27 mouse cellular contexts compared by ENCODE assay signal in the genomic region with DNA sequence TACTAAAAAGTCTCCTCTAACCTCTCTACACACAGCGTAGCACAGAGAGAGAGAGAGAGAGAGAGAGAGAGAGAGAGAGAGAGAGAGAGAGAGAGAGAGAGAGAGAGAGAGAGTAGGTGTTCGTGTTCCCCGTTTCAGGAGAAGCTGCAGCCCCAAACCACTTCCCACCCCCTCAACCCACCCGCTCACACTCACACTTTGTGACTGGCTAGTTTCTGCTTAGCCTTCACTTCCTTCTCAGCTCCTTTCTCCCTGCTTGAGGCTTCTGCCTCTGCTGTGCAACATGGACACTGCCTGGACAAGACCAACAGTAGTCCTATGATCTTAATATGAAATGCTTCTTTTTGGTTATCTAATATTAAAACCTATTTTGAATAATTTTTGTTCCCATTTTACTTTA. TPM values are rescaled to one million over a fixed set of nuclear protein-coding genes. Genes with fewer than 3 reads are reported as not detected.
DNase-seq lines count a peak whose midpoint lies in the region; ATAC-seq and TF ChIP-seq lines count a peak whose summit lies in the region.
"Had no signal": no experiment of that assay in that cellular context is flagged by ENCODE, and none has a peak within 500 bp of the region (broad histone marks: within the 10 kb centered on the region; RNA-seq: fewer than 3 reads in every experiment).

No protein-coding gene starts in this region.

- ATAC-seq in granulocyte monocyte progenitor cell, adult 5-6 weeks (replicated peaks; ENCODE audit: poor library complexity, severe bottlenecking), result peak; percentile 74
- no peak for ATAC-seq in hindbrain, embryonic 11.5 days (ENCODE audit: low FRiP score)
- ATAC-seq: forebrain, embryonic 15.5 days; hindbrain, embryonic 16.5 days; intestine, embryonic 15.5 days had no signal

- TF ChIP-seq EP300 in MEL (IDR thresholded peaks at IDR 0.05; ENCODE audit: low read depth in 1 of 2, low read length in 2 of 2), result no peak

- no peaks in the 10 kb centered on the region for H3K36me3 ChIP-seq in thymus, adult 2 months (ENCODE audit: control insufficient read depth, insufficient read depth, low read length)
- peaks cover 0 to 6% of the 10 kb centered on the region in 2 experiments; a peak in 2 of 4 replicates for H3K36me3 ChIP-seq in MEL (ENCODE audit: control insufficient read depth in 1 of 2, insufficient read depth in 2 of 2, low read length in 2 of 2)
- no peaks in the 10 kb centered on the region for H3K36me3 ChIP-seq in hindbrain, embryonic 11.5 days (ENCODE audit: control insufficient read depth, insufficient read depth, low read length)
- H3K36me3 ChIP-seq: embryonic facial prominence, embryonic 10.5 days; embryonic facial prominence, embryonic 13.5 days; forebrain, embryonic 12.5 days; forebrain, embryonic 15.5 days; heart, embryonic 10.5 days; heart, embryonic 13.5 days; hindbrain, embryonic 13.5 days; intestine, embryonic 15.5 days had no signal

- H3K27ac ChIP-seq in thymus, adult 2 months (ENCODE audit: control insufficient read depth, insufficient read depth, low read length), result peak overlapping the region; percentile 61; the same call in 1 of the 2 replicates
- H3K27ac ChIP-seq in MEL (ENCODE audit: control insufficient read depth, low read depth, low read length), result no peak overlapping the region
- H3K27ac ChIP-seq in hindbrain, embryonic 11.5 days (ENCODE audit: low read depth, low read length), result no peak overlapping the region
- H3K27ac ChIP-seq: embryonic facial prominence, embryonic 10.5 days; embryonic facial prominence, embryonic 13.5 days; forebrain, embryonic 12.5 days; forebrain, embryonic 15.5 days; heart, adult 2 months; heart, embryonic 10.5 days; heart, embryonic 13.5 days; hindbrain, embryonic 13.5 days; intestine, embryonic 15.5 days had no signal

- no peak overlapping the region for H3K9ac ChIP-seq in MEL (ENCODE audit: control insufficient read depth, low read depth, low read length, poor library complexity, severe bottlenecking)
- H3K9ac ChIP-seq in hindbrain, embryonic 11.5 days (ENCODE audit: low read depth, low read length), result no peak overlapping the region
- H3K9ac ChIP-seq: embryonic facial prominence, embryonic 13.5 days; forebrain, embryonic 12.5 days; forebrain, embryonic 15.5 days; heart, embryonic 13.5 days; hindbrain, embryonic 13.5 days; intestine, embryonic 15.5 days had no signal

- no peak for TF ChIP-seq CTCF in thymus, adult 2 months (IDR thresholded peaks at IDR 0.05; ENCODE audit: borderline replicate concordance, control insufficient read depth, extremely low read depth, insufficient read depth, low read length, poor library complexity)
- TF ChIP-seq CTCF in MEL (IDR thresholded peaks at IDR 0.05 in 2 of 3, conservative IDR thresholded peaks at IDR 0.05 in 1 of 3; ENCODE audit: control insufficient read depth in 1 of 3, insufficient read depth in 1 of 3, low read depth in 2 of 3, low read length in 3 of 3, poor library complexity in 1 of 3, severe bottlenecking in 1 of 3), result no peak

- no peak for TF ChIP-seq RAD21 in MEL (IDR thresholded peaks at IDR 0.05; ENCODE audit: low read depth, low read length)

- no peaks in the 10 kb centered on the region for H3K79me2 ChIP-seq in MEL (ENCODE audit: control insufficient read depth, insufficient read depth, low read length, poor library complexity)

- WGBS in thymus, adult 2 months, result 7% methylated on average over 4 of the region's 4 CpGs
- WGBS in hindbrain, embryonic 11.5 days, result 70% methylated on average over 3 of the region's 4 CpGs

- no peaks in the 10 kb centered on the region for H3K9me3 ChIP-seq in MEL (replicated peaks; ENCODE audit: insufficient read depth, low read length)
- H3K9me3 ChIP-seq in hindbrain, embryonic 11.5 days (ENCODE audit: control insufficient read depth, low read length), result no peaks in the 10 kb centered on the region
- H3K9me3 ChIP-seq: forebrain, embryonic 15.5 days; heart, embryonic 13.5 days; hindbrain, embryonic 13.5 days; intestine, embryonic 15.5 days had no signal

- DNase-seq in thymus, adult 2 months, result peak; percentile 35
- no peak for DNase-seq in thymus, postnatal 4 days
- DNase-seq in MEL (ENCODE audit: low read depth, low spot score), result no peak
- peak; percentile 46 for DNase-seq in thymus, postnatal 14 days
- no peak for DNase-seq in gastrocnemius, postnatal 10 days
- no peak for DNase-seq in hindbrain, embryonic 11.5 days (ENCODE audit: low spot score)
- DNase-seq: adrenal gland, adult 2 months; adrenal gland, postnatal 14 days; cerebellum, adult 11 months; cerebellum, adult 2 months; cerebellum, adult 9-11 months; cerebellum, postnatal 25 days; embryo, embryonic 11 days; gastrocnemius, postnatal 14 days; heart, adult 2 months; heart, postnatal 14 days had no signal

- H3K27me3 ChIP-seq in thymus, adult 2 months (ENCODE audit: control insufficient read depth, insufficient read depth, low read length), result no peaks in the 10 kb centered on the region
- H3K27me3 ChIP-seq in MEL (ENCODE audit: control insufficient read depth in 1 of 2, insufficient read depth in 2 of 2, low read length in 2 of 2), result peaks cover 1 to 3% of the 10 kb centered on the region in 2 experiments; a peak in 2 of 4 replicates
- H3K27me3 ChIP-seq in hindbrain, embryonic 11.5 days (ENCODE audit: control insufficient read depth, insufficient read depth, low read length), result no peaks in the 10 kb centered on the region
- H3K27me3 ChIP-seq: forebrain, embryonic 15.5 days had no signal

- no peak overlapping the region for H3K4me2 ChIP-seq in hindbrain, embryonic 11.5 days (replicated peaks; ENCODE audit: low read depth, low read length)
- H3K4me2 ChIP-seq: embryonic facial prominence, embryonic 13.5 days; forebrain, embryonic 12.5 days; forebrain, embryonic 15.5 days; heart, embryonic 13.5 days; hindbrain, embryonic 13.5 days; intestine, embryonic 15.5 days had no signal

- no peak overlapping the region for H3K4me3 ChIP-seq in thymus, adult 2 months (ENCODE audit: control insufficient read depth, insufficient read depth, low read length)
- no peak overlapping the region for H3K4me3 ChIP-seq in MEL (ENCODE audit: control insufficient read depth in 1 of 2, insufficient read depth in 1 of 2, low read depth in 2 of 2, low read length in 2 of 2)
- no peak overlapping the region for H3K4me3 ChIP-seq in hindbrain, embryonic 11.5 days (ENCODE audit: low read depth, low read length)
- H3K4me3 ChIP-seq: embryonic facial prominence, embryonic 10.5 days; embryonic facial prominence, embryonic 13.5 days; erythroblast, embryonic 14.5 days; forebrain, embryonic 12.5 days; forebrain, embryonic 15.5 days; heart, adult 2 months; heart, embryonic 10.5 days; heart, embryonic 13.5 days; hindbrain, embryonic 13.5 days; intestine, embryonic 15.5 days had no signal

- peaks cover 45% of the 10 kb centered on the region for H3K4me1 ChIP-seq in thymus, adult 2 months (replicated peaks; ENCODE audit: control insufficient read depth, insufficient read depth, low read length)
- H3K4me1 ChIP-seq in MEL (ENCODE audit: control insufficient read depth in 1 of 2, insufficient read depth in 2 of 2, low read length in 2 of 2), result peaks cover 0 to 11% of the 10 kb centered on the region in 2 experiments; a peak in 2 of 4 replicates
- no peaks in the 10 kb centered on the region for H3K4me1 ChIP-seq in hindbrain, embryonic 11.5 days (replicated peaks; ENCODE audit: control insufficient read depth, insufficient read depth, low read length)
- H3K4me1 ChIP-seq: embryonic facial prominence, embryonic 13.5 days; forebrain, embryonic 12.5 days; heart, embryonic 10.5 days; heart, embryonic 13.5 days; intestine, embryonic 15.5 days had no signal

- no peak for TF ChIP-seq POLR2A in thymus, adult 2 months (IDR thresholded peaks at IDR 0.05; ENCODE audit: control insufficient read depth, extremely low read depth, insufficient read depth, low read length, poor library complexity)
- no peak for TF ChIP-seq POLR2A in MEL (IDR thresholded peaks at IDR 0.05; ENCODE audit: control insufficient read depth in 1 of 2, insufficient read depth in 1 of 2, low read depth in 1 of 2, low read length in 2 of 2, poor library complexity in 1 of 2)

RNA-seq across cellular contexts. Expression of gene Coro1a, which starts 2.7 kb away (rescaled TPM):
- 2,939 and 3,162 TPM in 2 replicates for polyA plus RNA-seq in thymus, adult 2 months (2012; rRNA removed)
- 195 and 279 TPM in 2 replicates for total RNA-seq in MEL (2012; rRNA removed)
- 100 to 1,000 TPM in 1 of 2 experiments, not detected in 1; 204 TPM for polyA plus RNA-seq in MEL (2012; ENCODE audit: insufficient read depth in 1 of 2, insufficient read length in 2 of 2, low read depth in 1 of 2, low replicate concordance in 2 of 2, missing spikeins in 1 of 2)
- 497 and 510 TPM in 2 replicates for total RNA-seq in granulocyte monocyte progenitor cell, adult 5-6 weeks (2014; fragmentation: Nextera tagmentation)
- 409 and 441 TPM in 2 replicates for total RNA-seq in granulocyte monocyte progenitor cell, adult 5-6 weeks (2017)
- 1 to 10 TPM; 5.0 to 7.0 TPM for total RNA-seq in gastrocnemius, postnatal 10 days (2021)
- polyA plus RNA-seq in hindbrain, embryonic 11.5 days (2014; fragmentation: Nextera tagmentation; extraction: Ambion mirVana), result 45.3 and 47.8 TPM in 2 replicates

RNA-seq across cellular contexts. Expression of gene Slx1b, which starts 14.7 kb away (rescaled TPM):
- polyA plus RNA-seq in thymus, adult 2 months (2012; rRNA removed), result 34.6 and 36.7 TPM in 2 replicates
- 4.6 and 5.4 TPM in 2 replicates for total RNA-seq in MEL (2012; rRNA removed)
- polyA plus RNA-seq in MEL (2012; ENCODE audit: insufficient read depth in 1 of 2, insufficient read length in 2 of 2, low read depth in 1 of 2, low replicate concordance in 2 of 2, missing spikeins in 1 of 2), result 10 to 100 TPM in 1 of 2 experiments, not detected in 1; 10.2 TPM
- total RNA-seq in granulocyte monocyte progenitor cell, adult 5-6 weeks (2014; fragmentation: Nextera tagmentation), result 9.3 and 13.3 TPM in 2 replicates
- 5.4 and 6.3 TPM in 2 replicates for total RNA-seq in granulocyte monocyte progenitor cell, adult 5-6 weeks (2017)
- 1 to 10 TPM; 4.2 to 6.1 TPM for total RNA-seq in gastrocnemius, postnatal 10 days (2021)
- polyA plus RNA-seq in hindbrain, embryonic 11.5 days (2014; fragmentation: Nextera tagmentation; extraction: Ambion mirVana), result 9.8 and 10.7 TPM in 2 replicates

RNA-seq across cellular contexts. Expression of gene Bola2, which starts 15.1 kb away (rescaled TPM):
- 45.6 and 51.3 TPM in 2 replicates for polyA plus RNA-seq in thymus, adult 2 months (2012; rRNA removed)
- total RNA-seq in MEL (2012; rRNA removed), result 138 and 163 TPM in 2 replicates
- 100 to 1,000 TPM in 1 of 2 experiments, not detected in 1; 436 TPM for polyA plus RNA-seq in MEL (2012; ENCODE audit: insufficient read depth in 1 of 2, insufficient read length in 2 of 2, low read depth in 1 of 2, low replicate concordance in 2 of 2, missing spikeins in 1 of 2)
- total RNA-seq in granulocyte monocyte progenitor cell, adult 5-6 weeks (2014; fragmentation: Nextera tagmentation), result 151 and 195 TPM in 2 replicates
- total RNA-seq in granulocyte monocyte progenitor cell, adult 5-6 weeks (2017), result 135 and 158 TPM in 2 replicates
- total RNA-seq in gastrocnemius, postnatal 10 days (2021), result 10 to 100 TPM; 53.6 to 54.4 TPM
- polyA plus RNA-seq in hindbrain, embryonic 11.5 days (2014; fragmentation: Nextera tagmentation; extraction: Ambion mirVana), result 164 and 176 TPM in 2 replicates

RNA-seq across cellular contexts. Expression of gene Sult1a1, which starts 34.0 kb away (rescaled TPM):
- 8.6 and 14.8 TPM in 2 replicates for polyA plus RNA-seq in thymus, adult 2 months (2012; rRNA removed)
- not detected in 2 replicates for total RNA-seq in MEL (2012; rRNA removed)
- polyA plus RNA-seq in MEL (2012; ENCODE audit: insufficient read depth in 1 of 2, insufficient read length in 2 of 2, low read depth in 1 of 2, low replicate concordance in 2 of 2, missing spikeins in 1 of 2), result under 1 TPM in 1 of 2 experiments, not detected in 1; 0.36 TPM
- total RNA-seq in granulocyte monocyte progenitor cell, adult 5-6 weeks (2014; fragmentation: Nextera tagmentation), result 0.85 TPM in 1 of 2 replicates, not detected in the other
- total RNA-seq in granulocyte monocyte progenitor cell, adult 5-6 weeks (2017), result 0.56 and 1.6 TPM in 2 replicates
- 10 to 100 TPM; 13.8 to 24.7 TPM for total RNA-seq in gastrocnemius, postnatal 10 days (2021)
- 0.25 and 0.52 TPM in 2 replicates for polyA plus RNA-seq in hindbrain, embryonic 11.5 days (2014; fragmentation: Nextera tagmentation; extraction: Ambion mirVana)
- polyA plus RNA-seq: erythroblast, embryonic 14.5 days had no signal

RNA-seq across cellular contexts. Expression of gene Mapk3, which starts 49.1 kb away (rescaled TPM):
- 130 and 131 TPM in 2 replicates for polyA plus RNA-seq in thymus, adult 2 months (2012; rRNA removed)
- total RNA-seq in MEL (2012; rRNA removed), result 5.2 and 7.1 TPM in 2 replicates
- 10 to 100 TPM in 1 of 2 experiments, not detected in 1; 45.1 TPM for polyA plus RNA-seq in MEL (2012; ENCODE audit: insufficient read depth in 1 of 2, insufficient read length in 2 of 2, low read depth in 1 of 2, low replicate concordance in 2 of 2, missing spikeins in 1 of 2)
- 90.7 and 111 TPM in 2 replicates for total RNA-seq in granulocyte monocyte progenitor cell, adult 5-6 weeks (2014; fragmentation: Nextera tagmentation)
- total RNA-seq in granulocyte monocyte progenitor cell, adult 5-6 weeks (2017), result 52.5 and 53.0 TPM in 2 replicates
- total RNA-seq in gastrocnemius, postnatal 10 days (2021), result 10 to 100 TPM; 43.7 to 54.7 TPM
- polyA plus RNA-seq in hindbrain, embryonic 11.5 days (2014; fragmentation: Nextera tagmentation; extraction: Ambion mirVana), result 47.2 and 51.8 TPM in 2 replicates

Comparison
In these comparisons a context has a peak if more than half of its experiments do, and no peak if none do; other contexts are left out.
1. DNase-seq: peak in thymus, adult 2 months (single experiment) and thymus, postnatal 14 days (single experiment); none in thymus, postnatal 4 days (single experiment), MEL (single experiment), gastrocnemius, postnatal 10 days (single experiment) and hindbrain, embryonic 11.5 days (single experiment).
2. RNA of gene Coro1a, which starts 2.7 kb away (total RNA-seq): 409 to 510 TPM in granulocyte monocyte progenitor cell, adult 5-6 weeks and 195 to 279 TPM in MEL; 5.0 to 7.0 TPM in gastrocnemius, postnatal 10 days; every median in the first group is over 10 times any median in the second.